Mouse (Mus musculus) liver, embryonic 14.5 days (tissue): ENCODE measurements around the gene Pbx1. TPM values are rescaled to one million over a fixed set of nuclear protein-coding genes. Genes with fewer than 3 reads are reported as not detected.

Experiments used
- ATAC-seq: fragments of 200-750 bp; cut with Nextera tagmentation; 2 replicates; pipeline ENCODE4 v1.8.0; 2017; ENCODE audit warnings: moderate number of reproducible peaks, mild to moderate bottlenecking, moderate library complexity; ENCODE audit not compliant: insufficient read depth
- DNase-seq, 3 experiments: peaks; one replicate each; pipeline ENCODE4 v3.0.0-alpha.2; 2012 to 2013; ENCODE audit warnings: low read depth in 3 of 3, low spot score in 3 of 3
- H3K27ac ChIP-seq: fragments of 300-500 bp; sonication (generic); 2 replicates; pipeline ENCODE4 v1.5.1; 2014; ENCODE audit warnings: moderate library complexity, mild to moderate bottlenecking, control low read depth, inconsistent platforms
- H3K27me3 ChIP-seq: fragments of 300-500 bp; sonication (generic); 2 replicates; pipeline ENCODE4 v1.6.1; 2014; ENCODE audit warnings: mild to moderate bottlenecking, low read length, moderate library complexity; ENCODE audit not compliant: control insufficient read depth, insufficient read depth
- H3K36me3 ChIP-seq: fragments of 300-500 bp; sonication (generic); replicated peaks from 2 replicates; pipeline ENCODE4 v1.6.1; 2014; ENCODE audit warnings: low read depth; ENCODE audit not compliant: control insufficient read depth, insufficient read depth
- H3K4me1 ChIP-seq, 2 experiments: fragments of 200-500 bp in 1 of 2; fragments of 300-500 bp in 1 of 2; sonication (generic) in 1 of 2; replicated peaks; 2 replicates each; pipeline ENCODE4 v1.6.1; 2012 to 2014; ENCODE audit warnings: antibody characterized with exemption in 1 of 2, inconsistent platforms in 1 of 2, low read length in 1 of 2; ENCODE audit not compliant: control insufficient read depth in 2 of 2, insufficient read depth in 2 of 2
- H3K4me2 ChIP-seq: fragments of 300-500 bp; sonication (generic); 2 replicates; pipeline ENCODE4 v1.6.1; 2014; ENCODE audit warnings: low read depth, mild to moderate bottlenecking, control low read depth, moderate library complexity
- H3K4me3 ChIP-seq, 2 experiments: fragments of 200-500 bp in 1 of 2; fragments of 300-500 bp in 1 of 2; sonication (generic) in 1 of 2; 2 replicates each; pipeline ENCODE4 v1.5.1; 2012 to 2014; ENCODE audit warnings: low read depth in 2 of 2, low read length in 2 of 2, mild to moderate bottlenecking in 2 of 2, control low read depth in 1 of 2, inconsistent platforms in 1 of 2, moderate library complexity in 1 of 2; ENCODE audit not compliant: insufficient read depth in 1 of 2
- H3K9ac ChIP-seq: fragments of 300-500 bp; sonication (generic); replicated peaks from 2 replicates; pipeline ENCODE4 v1.6.1; 2014; ENCODE audit warnings: mild to moderate bottlenecking, control low read depth, moderate library complexity
- H3K9me3 ChIP-seq: fragments of 300-500 bp; sonication (generic); 2 replicates; pipeline ENCODE4 v1.6.1; 2016; ENCODE audit warnings: low read length, mixed read lengths; ENCODE audit not compliant: control insufficient read depth
- CTCF ChIP-seq: IDR thresholded peaks from 2 replicates; pipeline ENCODE4 v1.5.1; 2016; ENCODE audit warnings: antibody characterized with exemption, low read depth, control low read depth
- EP300 ChIP-seq: IDR thresholded peaks from 2 replicates; pipeline ENCODE4 v1.6.1; 2016; ENCODE audit warnings: antibody characterized with exemption, low read depth
- WGBS: fragments of 180-500 bp; shearing (Covaris S2); extraction: QIAGEN DNeasy Blood & Tissue Kit; methylation state at CpG from one replicate; pipeline ENCODE4 v1.1.7; 2014; ENCODE audit not compliant: insufficient replicate concordance; 5-methylcytosine and 5-hydroxymethylcytosine counted together
- polyA plus RNA-seq, 2 experiments: library from polyadenylated mRNA; depleted of rRNA in 1 of 2; stranded (reverse) in 1 of 2; unstranded in 1 of 2; fragments of >200 nt; fragmentation: Nextera tagmentation in 1 of 2; extraction: Ambion mirVana in 1 of 2; gene quantifications; 2 replicates each; pipeline versions ENCODE4 v1.2.1 to v1.2.3; 2012 to 2014

Pbx1 gene
- polyA plus RNA-seq, 2 experiments, result 1.7 to 2.7 TPM

- Histone ChIP-seq H3K4me2 (no peak overlapping the region), H3K9me3 (no peaks in the 10 kb centered on the region), H3K27ac (no peak overlapping the region), H3K36me3 (no peaks in the 10 kb centered on the region), H3K27me3 (no peaks in the 10 kb centered on the region), H3K4me3 (no peak overlapping the region), H3K9ac (no peak overlapping the region), H3K4me1 (no peaks in the 10 kb centered on the region)
- ATAC-seq (no peak), DNase-seq (no peak)
- no peak for TF ChIP-seq EP300
- no peak for TF ChIP-seq CTCF
Measured at GRCm38 (mm10) chr1:168390748-168391147, 41.3 kb downstream of the Pbx1 start.

- H3K4me1 ChIP-seq, result 0 out of 4 replicates have a peak, but pooled peaks cover 0 to 3% of the 10 kb centered on the region in 2 experiments
- no peak for DNase-seq
Measured at GRCm38 (mm10) chr1:168386159-168386558, 45.9 kb downstream of the Pbx1 start.

GRCm38 (mm10) chr1:168384594-168384955 is 47.5 kb downstream of the Pbx1 start:
- Histone ChIP-seq H3K36me3 (no peaks in the 10 kb centered on the region), H3K9ac (no peak overlapping the region), H3K4me2 (no peak overlapping the region), H3K27ac (no peak overlapping the region), H3K4me1 (0 out of 4 replicates have a peak, but pooled peaks cover 0 to 3% of the 10 kb centered on the region in 2 experiments), H3K27me3 (no peaks in the 10 kb centered on the region), H3K4me3 (no peak overlapping the region), H3K9me3 (no peaks in the 10 kb centered on the region)
- TF ChIP-seq CTCF, result no peak
- TF ChIP-seq EP300, result no peak
- WGBS, result 25% methylated on average over 6 of the region's 6 CpGs
- ATAC-seq (no peak), DNase-seq (no peak)

More at GRCm38 (mm10) chr1:168386159-168386558, 45.9 kb downstream of the Pbx1 start:
- H3K4me2 ChIP-seq, result no peak overlapping the region
- H3K9me3 ChIP-seq, result no peaks in the 10 kb centered on the region
- H3K27ac ChIP-seq, result no peak overlapping the region
- TF ChIP-seq EP300, result no peak
- no peak for TF ChIP-seq CTCF
- H3K9ac ChIP-seq, result no peak overlapping the region
- no peaks in the 10 kb centered on the region for H3K36me3 ChIP-seq
- ATAC-seq, result no peak
- 79% methylated on average over 6 of the region's 6 CpGs for WGBS
- H3K27me3 ChIP-seq, result no peaks in the 10 kb centered on the region
- no peak overlapping the region for H3K4me3 ChIP-seq

- H3K4me2 ChIP-seq, result no peak overlapping the region
- H3K27ac ChIP-seq, result no peak overlapping the region
- no peak for DNase-seq
Measured at GRCm38 (mm10) chr1:168383832-168384593, 48.1 kb downstream of the Pbx1 start.

GRCm38 (mm10) chr1:168382823-168383157 is 49.3 kb downstream of the Pbx1 start:
- no peak overlapping the region for H3K9ac ChIP-seq
- H3K27me3 ChIP-seq, result no peaks in the 10 kb centered on the region
- ATAC-seq, result no peak
- H3K36me3 ChIP-seq, result no peaks in the 10 kb centered on the region
- no peak for DNase-seq
- H3K9me3 ChIP-seq, result no peaks in the 10 kb centered on the region
- H3K4me3 ChIP-seq, result no peak overlapping the region
- 0 out of 4 replicates have a peak, but pooled peaks cover 0 to 3% of the 10 kb centered on the region in 2 experiments for H3K4me1 ChIP-seq
- WGBS, result 47% methylated on average over 4 of the region's 4 CpGs
- H3K4me2 ChIP-seq, result no peak overlapping the region
- no peak overlapping the region for H3K27ac ChIP-seq
- TF ChIP-seq EP300 (no peak), CTCF (no peak)

More at GRCm38 (mm10) chr1:168383832-168384593, 48.1 kb downstream of the Pbx1 start:
- H3K36me3 ChIP-seq, result no peaks in the 10 kb centered on the region
- H3K4me1 ChIP-seq, result 0 out of 4 replicates have a peak, but pooled peaks cover 0 to 3% of the 10 kb centered on the region in 2 experiments
- no peaks in the 10 kb centered on the region for H3K27me3 ChIP-seq
- 59% methylated on average over 5 of the region's 5 CpGs for WGBS
- no peak for ATAC-seq
- H3K9ac ChIP-seq, result no peak overlapping the region
- no peaks in the 10 kb centered on the region for H3K9me3 ChIP-seq
- H3K4me3 ChIP-seq, result no peak overlapping the region
- TF ChIP-seq CTCF (no peak), EP300 (no peak)
